In genomic region chr1:130298636-130299035, GRCm38 (mm10) we compare ENCODE assay signal across 25 mouse cellular contexts.
DNase-seq lines count a peak whose midpoint lies in the region; ATAC-seq and TF ChIP-seq lines count a peak whose summit lies in the region.
"Had no signal": no experiment of that assay in that cellular context is flagged by ENCODE, and none has a peak within 500 bp of the region (broad histone marks: within the 10 kb centered on the region; RNA-seq: fewer than 3 reads in every experiment).

No protein-coding gene starts in this region.

- no peak for DNase-seq in limb, embryonic 10.5 days (ENCODE audit: low spot score)
- no peak for DNase-seq in liver, postnatal 0 days
- DNase-seq in liver, embryonic 13.5 days, result no peak
- DNase-seq in thymus, adult 2 months, result no peak
- DNase-seq: adrenal gland, adult 8-10 months; adrenal gland, postnatal 14 days; adrenal gland, postnatal 36 days; B cell, adult 2 months; cerebellum, adult 11-12 months; cerebellum, adult 2 months; cerebellum, adult 9-10 months; cerebellum, postnatal 10 days; cerebellum, postnatal 25 days; forebrain, postnatal 0 days had no signal

- H3K4me3 ChIP-seq in limb, embryonic 13.5 days, result no peak overlapping the region
- H3K4me3 ChIP-seq in limb, embryonic 10.5 days, result no peak overlapping the region
- H3K4me3 ChIP-seq in liver, embryonic 12.5 days, result no peak overlapping the region
- no peak overlapping the region for H3K4me3 ChIP-seq in liver, postnatal 0 days (ENCODE audit: low read depth, low read length)
- H3K4me3 ChIP-seq in liver, embryonic 13.5 days (replicated peaks), result no peak overlapping the region
- H3K4me3 ChIP-seq in thymus, adult 2 months (ENCODE audit: control insufficient read depth, insufficient read depth, low read length), result no peak overlapping the region
- H3K4me3 ChIP-seq: embryonic facial prominence, embryonic 10.5 days; embryonic facial prominence, embryonic 12.5 days; forebrain, embryonic 13.5 days; forebrain, embryonic 15.5 days had no signal

- WGBS in limb, embryonic 13.5 days, result 65% methylated on average over 1 of the region's 1 CpGs
- 92% methylated on average over 1 of the region's 1 CpGs for WGBS in limb, embryonic 10.5 days
- 74% methylated on average over 1 of the region's 1 CpGs for WGBS in liver, embryonic 12.5 days (ENCODE audit: insufficient replicate concordance)
- WGBS in liver, postnatal 0 days (ENCODE audit: insufficient replicate concordance), result 81% methylated on average over 1 of the region's 1 CpGs
- 65% methylated on average over 1 of the region's 1 CpGs for WGBS in liver, embryonic 13.5 days (ENCODE audit: insufficient replicate concordance)
- 100% methylated on average over 1 of the region's 1 CpGs for WGBS in thymus, adult 2 months

- H3K4me1 ChIP-seq in limb, embryonic 13.5 days, result peaks cover 18% of the 10 kb centered on the region
- H3K4me1 ChIP-seq in limb, embryonic 10.5 days, result peaks cover 12% of the 10 kb centered on the region
- peaks cover 36% of the 10 kb centered on the region for H3K4me1 ChIP-seq in liver, embryonic 12.5 days
- peaks cover 5% of the 10 kb centered on the region; the same call in 1 of the 2 replicates for H3K4me1 ChIP-seq in liver, postnatal 0 days (ENCODE audit: insufficient read depth)
- peaks cover 28% of the 10 kb centered on the region for H3K4me1 ChIP-seq in liver, embryonic 13.5 days (replicated peaks)
- H3K4me1 ChIP-seq in thymus, adult 2 months (replicated peaks; ENCODE audit: control insufficient read depth, insufficient read depth, low read length), result no peaks in the 10 kb centered on the region

- H3K4me2 ChIP-seq in limb, embryonic 13.5 days (replicated peaks), result no peak overlapping the region
- H3K4me2 ChIP-seq in liver, embryonic 12.5 days, result no peak overlapping the region
- H3K4me2 ChIP-seq in liver, postnatal 0 days (ENCODE audit: low read depth, low read length), result no peak overlapping the region
- no peak overlapping the region for H3K4me2 ChIP-seq in liver, embryonic 13.5 days
- H3K4me2 ChIP-seq: embryonic facial prominence, embryonic 12.5 days; forebrain, embryonic 13.5 days; forebrain, embryonic 15.5 days had no signal

- no peaks in the 10 kb centered on the region for H3K27me3 ChIP-seq in limb, embryonic 13.5 days
- H3K27me3 ChIP-seq in limb, embryonic 10.5 days (ENCODE audit: low read depth, poor library complexity, severe bottlenecking), result no peaks in the 10 kb centered on the region
- no peaks in the 10 kb centered on the region for H3K27me3 ChIP-seq in liver, embryonic 12.5 days (replicated peaks)
- H3K27me3 ChIP-seq in liver, postnatal 0 days (ENCODE audit: insufficient read depth, low read length), result no peaks in the 10 kb centered on the region
- H3K27me3 ChIP-seq in liver, embryonic 13.5 days, result no peaks in the 10 kb centered on the region
- no peaks in the 10 kb centered on the region for H3K27me3 ChIP-seq in thymus, adult 2 months (ENCODE audit: control insufficient read depth, insufficient read depth, low read length)
- H3K27me3 ChIP-seq: CH12.LX; embryonic facial prominence, embryonic 12.5 days; forebrain, embryonic 13.5 days; forebrain, embryonic 15.5 days had no signal

- peak; percentile 68; the same call in 1 of the 2 replicates for ATAC-seq in limb, embryonic 13.5 days (ENCODE audit: low FRiP score, low read depth)
- no peak for ATAC-seq in liver, embryonic 12.5 days
- ATAC-seq in liver, postnatal 0 days, result no peak
- no peak for ATAC-seq in liver, embryonic 13.5 days (ENCODE audit: low read depth)
- ATAC-seq: activated CD4-positive, CD25-positive, alpha-beta regulatory T cell, adult 4 months; CD4-positive, CD25-positive, alpha-beta regulatory T cell, adult 4 months; forebrain, embryonic 13.5 days; forebrain, embryonic 15.5 days; forebrain, postnatal 0 days; Patski had no signal

- no peak for TF ChIP-seq CTCF in liver, postnatal 0 days (IDR thresholded peaks at IDR 0.05; ENCODE audit: low read depth)
- no peak for TF ChIP-seq CTCF in thymus, adult 2 months (IDR thresholded peaks at IDR 0.05; ENCODE audit: borderline replicate concordance, control insufficient read depth, extremely low read depth, insufficient read depth, low read length, poor library complexity)

- no peak for TF ChIP-seq EP300 in liver, postnatal 0 days (IDR thresholded peaks at IDR 0.05; ENCODE audit: low read depth)

- H3K9me3 ChIP-seq in limb, embryonic 13.5 days, result no peaks in the 10 kb centered on the region
- no peaks in the 10 kb centered on the region for H3K9me3 ChIP-seq in limb, embryonic 10.5 days (replicated peaks)
- H3K9me3 ChIP-seq in liver, embryonic 12.5 days (replicated peaks), result no peaks in the 10 kb centered on the region
- H3K9me3 ChIP-seq in liver, postnatal 0 days (ENCODE audit: low read length), result no peaks in the 10 kb centered on the region
- H3K9me3 ChIP-seq in liver, embryonic 13.5 days (replicated peaks), result no peaks in the 10 kb centered on the region
- H3K9me3 ChIP-seq: embryonic facial prominence, embryonic 10.5 days; embryonic facial prominence, embryonic 12.5 days; forebrain, embryonic 13.5 days; forebrain, embryonic 15.5 days; G1E had no signal

- no peak for TF ChIP-seq POLR2A in thymus, adult 2 months (IDR thresholded peaks at IDR 0.05; ENCODE audit: control insufficient read depth, extremely low read depth, insufficient read depth, low read length, poor library complexity)

- no peak overlapping the region for H3K9ac ChIP-seq in limb, embryonic 13.5 days
- H3K9ac ChIP-seq in liver, embryonic 12.5 days, result no peak overlapping the region
- H3K9ac ChIP-seq in liver, postnatal 0 days (replicated peaks), result no peak overlapping the region
- no peak overlapping the region for H3K9ac ChIP-seq in liver, embryonic 13.5 days
- H3K9ac ChIP-seq: embryonic facial prominence, embryonic 12.5 days; forebrain, embryonic 13.5 days; forebrain, embryonic 15.5 days; forebrain, postnatal 0 days had no signal

- H3K27ac ChIP-seq in limb, embryonic 13.5 days, result no peak overlapping the region
- H3K27ac ChIP-seq in limb, embryonic 10.5 days, result no peak overlapping the region
- 0 out of 2 replicates have a peak overlapping the region, but pooled peaks have one; percentile 14 for H3K27ac ChIP-seq in liver, embryonic 12.5 days
- H3K27ac ChIP-seq in liver, postnatal 0 days (ENCODE audit: low read depth), result no peak overlapping the region
- H3K27ac ChIP-seq in liver, embryonic 13.5 days, result peak overlapping the region; percentile 59; the same call in 1 of the 2 replicates
- H3K27ac ChIP-seq in thymus, adult 2 months (ENCODE audit: control insufficient read depth, insufficient read depth, low read length), result no peak overlapping the region
- H3K27ac ChIP-seq: embryonic facial prominence, embryonic 10.5 days; embryonic facial prominence, embryonic 12.5 days; forebrain, embryonic 13.5 days; forebrain, embryonic 15.5 days had no signal

- H3K36me3 ChIP-seq in limb, embryonic 13.5 days, result no peaks in the 10 kb centered on the region
- no peaks in the 10 kb centered on the region for H3K36me3 ChIP-seq in limb, embryonic 10.5 days
- H3K36me3 ChIP-seq in liver, embryonic 12.5 days, result no peaks in the 10 kb centered on the region
- no peaks in the 10 kb centered on the region for H3K36me3 ChIP-seq in liver, postnatal 0 days (replicated peaks; ENCODE audit: insufficient read depth, low read length)
- H3K36me3 ChIP-seq in liver, embryonic 13.5 days, result no peaks in the 10 kb centered on the region
- no peaks in the 10 kb centered on the region for H3K36me3 ChIP-seq in thymus, adult 2 months (ENCODE audit: control insufficient read depth, insufficient read depth, low read length)
- H3K36me3 ChIP-seq: embryonic facial prominence, embryonic 10.5 days; embryonic facial prominence, embryonic 12.5 days; forebrain, embryonic 15.5 days; G1E had no signal

Comparison
In these comparisons a context has a peak if more than half of its experiments do, and no peak if none do; other contexts are left out.
1. H3K27ac ChIP-seq: peak in liver, embryonic 12.5 days (single experiment) and liver, embryonic 13.5 days (single experiment); none in limb, embryonic 13.5 days (single experiment), limb, embryonic 10.5 days (single experiment), liver, postnatal 0 days (single experiment) and thymus, adult 2 months (single experiment).